Mouse (Mus musculus) duodenum, adult 2 months (tissue): Measurements from ENCODE around the gene Krt2. TPM values are rescaled to one million over a fixed set of nuclear protein-coding genes. Genes with fewer than 3 reads are reported as not detected.

ENCODE experiments used
- polyA plus RNA-seq: library from polyadenylated mRNA; depleted of rRNA; stranded (reverse); fragments of >200 nt; gene quantifications from 2 replicates; pipeline ENCODE4 v1.2.3, GENCODE M21; 2012; ENCODE audit warnings: low replicate concordance; rRNA removed

Krt2 gene
- 0.05 TPM in 1 of 2 replicates, not detected in the other for polyA plus RNA-seq

GRCm38 (mm10) chr15:101817875-101818274 is at the start of gene Krt2:
Gene Krt2 (minus strand): TSS chr15:101818169.

GRCm38 (mm10) chr15:101850694-101851093 is 32.7 kb upstream of the Krt2 start, which contains the start of gene Krt1:
Gene Krt1 (minus strand): TSS chr15:101850794.

GRCm38 (mm10) chr15:101802296-101802835 is 15.6 kb downstream of the Krt2 start, which contains the start of gene Krt73:
Gene Krt73 (minus strand): TSS chr15:101802346.

DNA sequence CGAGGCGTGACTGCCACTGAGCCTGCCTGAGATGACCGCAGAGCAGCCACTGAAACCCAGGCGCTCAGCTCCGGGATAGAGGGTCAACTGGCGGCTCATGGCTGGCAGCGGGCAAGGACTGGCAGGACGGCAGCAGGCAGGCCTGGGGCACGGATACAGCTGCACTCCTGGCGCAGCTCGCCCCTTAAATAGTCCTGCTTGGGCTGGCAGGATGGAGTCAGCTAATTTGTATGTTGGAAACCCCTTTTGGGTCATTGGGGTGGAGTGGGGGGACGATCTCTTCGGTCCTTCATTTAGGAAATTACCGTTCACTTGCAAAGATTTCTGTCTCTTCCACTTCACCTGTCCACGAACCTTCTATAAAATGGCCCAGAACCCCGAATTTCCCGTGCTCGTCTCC is 31.6 kb downstream of the Krt2 start, which contains the start of gene Krt72:
Krt72 (minus strand) TSS at position 101 of the 400 bp plus-strand sequence.

Other genes with a start within 250 kb of the Krt2 start
- not detected in 2 replicates for gene Krt75, start 244.3 kb downstream of the Krt2 start, polyA plus RNA-seq
- gene Gm5414, start 190.0 kb downstream of the Krt2 start, polyA plus RNA-seq = not detected in 2 replicates
- gene Gm5478, start 170.8 kb downstream of the Krt2 start, polyA plus RNA-seq = not detected in 2 replicates
- gene Krt6b, start 137.9 kb downstream of the Krt2 start, polyA plus RNA-seq = not detected in 2 replicates
- not detected in 2 replicates for gene Krt6a, start 123.9 kb downstream of the Krt2 start, polyA plus RNA-seq
- not detected in 2 replicates for gene Krt5, start 105.3 kb downstream of the Krt2 start, polyA plus RNA-seq
- not detected in 2 replicates for gene Krt71, start 75.1 kb downstream of the Krt2 start, polyA plus RNA-seq
- not detected in 2 replicates for gene Krt72, start 31.7 kb downstream of the Krt2 start, polyA plus RNA-seq
- not detected in 2 replicates for gene Krt73, start 15.8 kb downstream of the Krt2 start, polyA plus RNA-seq
- 0.05 and 0.08 TPM in 2 replicates for gene Krt1, start 32.6 kb upstream of the Krt2 start, polyA plus RNA-seq
- gene Krt77, start 51.5 kb upstream of the Krt2 start, polyA plus RNA-seq = not detected in 2 replicates
- not detected in 2 replicates for gene Krt76, start 74.8 kb upstream of the Krt2 start, polyA plus RNA-seq
- 0.13 and 0.23 TPM in 2 replicates for gene Krt4, start 106.6 kb upstream of the Krt2 start, polyA plus RNA-seq
- gene Krt79, start 122.2 kb upstream of the Krt2 start, polyA plus RNA-seq = 0.28 and 0.77 TPM in 2 replicates
- 0.33 TPM in 1 of 2 replicates, not detected in the other for gene Krt78, start 136.1 kb upstream of the Krt2 start, polyA plus RNA-seq
- gene Krt8, start 186.3 kb upstream of the Krt2 start, polyA plus RNA-seq = 1,185 and 2,156 TPM in 2 replicates
- 98.5 and 151 TPM in 2 replicates for gene Krt18, start 210.0 kb upstream of the Krt2 start, polyA plus RNA-seq